Mouse (Mus musculus) layer of hippocampus, adult 8-10 months (tissue): ENCODE data around the gene Ccdc3. TPM values are rescaled to one million over a fixed set of nuclear protein-coding genes. Genes with fewer than 3 reads are reported as not detected.
"Not testable (repeated sequence)": the region's sequence is repeated elsewhere in the genome, so short reads cannot be mapped to it uniquely, and the experiment has no call there.

ENCODE experiments used
- DNase-seq, 2 experiments: peaks; one replicate each; pipeline ENCODE4 v3.0.0; 2022; ENCODE audit warnings: low spot score in 2 of 2
- total RNA-seq, 4 experiments: library from RNA; stranded (reverse); gene quantifications; 2 replicates each; pipeline ENCODE4 v1.2.4; 2022

The Ccdc3 gene
- total RNA-seq, 4 experiments from 2014 or later, result 11.1 to 13.7 (median 12.0) TPM

GRCm38 (mm10) chr2:5214581-5214980 is 77.0 kb downstream of the Ccdc3 start:
- DNase-seq, result no peak

- DNase-seq, result no peak
Observed at GRCm38 (mm10) chr2:5215252-5215815, 77.8 kb downstream of the Ccdc3 start.

- no peak for DNase-seq
Observed at GRCm38 (mm10) chr2:5219206-5219605, 81.6 kb downstream of the Ccdc3 start.

GRCm38 (mm10) chr2:5219847-5220375 is 82.3 kb downstream of the Ccdc3 start:
- DNase-seq, result no peak

GRCm38 (mm10) chr2:5222571-5222970 is 85.0 kb downstream of the Ccdc3 start:
- DNase-seq, result no peak

- peak; percentile 21 for DNase-seq
Observed at GRCm38 (mm10) chr2:5236846-5237482, 99.4 kb downstream of the Ccdc3 start.

GRCm38 (mm10) chr2:5237870-5238269 is 100.3 kb downstream of the Ccdc3 start:
- DNase-seq, result no peak

- DNase-seq, result no peak
Observed at GRCm38 (mm10) chr2:5239492-5239891, 101.9 kb downstream of the Ccdc3 start.

GRCm38 (mm10) chr2:5241469-5241897 is 103.9 kb downstream of the Ccdc3 start:
- DNase-seq, result peak; percentile 71 to 84

- not testable (repeated sequence) for DNase-seq
Observed at GRCm38 (mm10) chr2:5249199-5249598, 111.6 kb downstream of the Ccdc3 start.

GRCm38 (mm10) chr2:5249969-5250368 is 112.4 kb downstream of the Ccdc3 start:
- peak; percentile 83 to 92 for DNase-seq

GRCm38 (mm10) chr2:5258250-5258649 is 120.7 kb downstream of the Ccdc3 start:
- no peak for DNase-seq

- no peak for DNase-seq
Observed at GRCm38 (mm10) chr2:5262279-5262678, 124.7 kb downstream of the Ccdc3 start.

- no peak for DNase-seq
Observed at GRCm38 (mm10) chr2:5267980-5268379, 130.4 kb downstream of the Ccdc3 start.

Other genes with a start within 250 kb of the Ccdc3 start
- 10 to 100 TPM; 91.0 to 95.9 (median 94.9) TPM for gene Phyh, start 218.8 kb upstream of the Ccdc3 start, total RNA-seq
- gene Ucma, start 161.7 kb upstream of the Ccdc3 start, total RNA-seq, result 1 to 10 TPM; 2.2 to 5.2 (median 3.7) TPM
- gene Mcm10, start 125.0 kb upstream of the Ccdc3 start, total RNA-seq, result 1 to 10 TPM in 1 of 4 experiments, under 1 TPM in 3; 0.71 to 1.1 (median 0.86) TPM
- 10 to 100 TPM; 17.5 to 20.8 (median 18.7) TPM for gene Optn, start 73.7 kb upstream of the Ccdc3 start, total RNA-seq